Mouse (Mus musculus): ENCODE measurements around the gene Ndnf. TPM values are rescaled to one million over a fixed set of nuclear protein-coding genes. Genes with fewer than 3 reads are reported as not detected.

Ndnf gene
- polyA plus RNA-seq, 1 experiment from 2014 or later = 2.2 TPM

Other genes with a start within 250 kb of the Ndnf start
- not detected in 2 replicates for gene Tnip3, start 146.3 kb upstream of the Ndnf start, polyA plus RNA-seq (2014; fragmentation: Nextera tagmentation; extraction: Ambion mirVana)
- 16.5 and 20.8 TPM in 2 replicates for gene Prdm5, start 107.4 kb downstream of the Ndnf start, polyA plus RNA-seq (2014; fragmentation: Nextera tagmentation; extraction: Ambion mirVana)